Mouse (Mus musculus) lung, postnatal 14 days (tissue): ENCODE measurements around the gene Stard3.

ENCODE experiments used
- DNase-seq: peaks from one replicate; pipeline ENCODE4 v3.0.0; 2021

Stard3 gene

GRCm38 (mm10) chr11:98400816-98401215, 42.6 kb downstream of the Stard3 start:
- DNase-seq = no peak

GRCm38 (mm10) chr11:98406621-98407020, 48.5 kb downstream of the Stard3 start:
- no peak for DNase-seq

GRCm38 (mm10) chr11:98408872-98409271, 50.7 kb downstream of the Stard3 start:
- DNase-seq = no peak

GRCm38 (mm10) chr11:98409341-98409822, 51.2 kb downstream of the Stard3 start:
- DNase-seq = peak; percentile 28

GRCm38 (mm10) chr11:98412273-98412796, 54.2 kb downstream of the Stard3 start, which contains the start of gene Erbb2:
TSS of gene Erbb2 (plus strand) at chr11:98412470.
- DNase-seq = peak; percentile 82

- peak; percentile 37 for DNase-seq
Observed at GRCm38 (mm10) chr11:98412797-98413301, 54.7 kb downstream of the Stard3 start.

GRCm38 (mm10) chr11:98413731-98414130, 55.6 kb downstream of the Stard3 start:
- no peak for DNase-seq

GRCm38 (mm10) chr11:98414162-98414561, 56.0 kb downstream of the Stard3 start:
- DNase-seq = no peak

- no peak for DNase-seq
Observed at GRCm38 (mm10) chr11:98417074-98417473, 58.9 kb downstream of the Stard3 start.

- DNase-seq = no peak
Observed at GRCm38 (mm10) chr11:98418273-98418672, 60.1 kb downstream of the Stard3 start.

- peak; percentile 44 for DNase-seq
Observed at GRCm38 (mm10) chr11:98418939-98419547, 60.9 kb downstream of the Stard3 start.

- no peak for DNase-seq
Observed at GRCm38 (mm10) chr11:98426592-98426991, 68.4 kb downstream of the Stard3 start.

GRCm38 (mm10) chr11:98428436-98428835, 70.3 kb downstream of the Stard3 start:
- no peak for DNase-seq
